Mouse (Mus musculus): Measurements from ENCODE around the gene Myh7b. TPM values are rescaled to one million over a fixed set of nuclear protein-coding genes. Genes with fewer than 3 reads are reported as not detected.

Gene Myh7b
- total RNA-seq, 2 experiments from 2014 or later, result 2.7 to 3.7 TPM

DNA sequence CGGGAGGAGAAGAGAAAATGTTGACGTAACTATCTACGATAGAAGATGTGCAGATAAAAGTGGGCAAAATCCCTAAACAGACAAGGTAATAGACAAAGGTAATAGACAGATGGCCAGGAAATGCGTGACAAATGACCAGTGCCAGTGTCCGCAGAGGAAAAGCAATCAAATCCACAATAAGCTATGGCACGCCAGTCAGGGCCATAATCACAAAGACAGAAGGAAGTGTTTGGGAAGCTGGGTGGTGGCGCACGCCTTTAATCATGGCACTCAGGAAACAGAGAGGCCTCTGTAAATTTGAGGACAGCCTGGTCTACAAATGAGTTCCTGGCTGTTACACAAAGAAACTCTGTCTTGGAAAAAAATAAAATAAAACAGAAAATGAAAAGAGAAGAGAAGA is 70.2 kb downstream of the Myh7b start:
- no peak for DNase-seq (ENCODE audit: extremely low spot score in 1 of 2, low spot score in 1 of 2)

DNA sequence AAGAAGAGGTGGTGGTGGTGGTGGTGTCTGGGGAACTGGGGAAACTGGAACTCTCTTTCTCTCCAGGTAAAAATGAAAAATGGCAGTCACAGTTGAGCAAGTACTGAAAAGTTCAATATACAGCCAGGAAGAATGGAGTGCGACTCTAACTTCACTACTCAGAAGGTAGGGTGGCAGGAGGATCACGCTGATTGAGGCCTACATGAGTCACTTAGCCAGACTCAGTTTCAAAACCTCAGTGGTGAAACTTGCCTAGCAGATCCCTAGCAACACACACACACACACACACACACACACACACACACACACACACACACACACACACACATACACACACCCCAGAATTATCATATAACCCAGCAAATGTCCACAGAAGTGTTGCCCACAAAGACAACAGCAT is 70.9 kb downstream of the Myh7b start:
- no peak for DNase-seq (ENCODE audit: extremely low spot score in 1 of 2, low spot score in 1 of 2)

DNA sequence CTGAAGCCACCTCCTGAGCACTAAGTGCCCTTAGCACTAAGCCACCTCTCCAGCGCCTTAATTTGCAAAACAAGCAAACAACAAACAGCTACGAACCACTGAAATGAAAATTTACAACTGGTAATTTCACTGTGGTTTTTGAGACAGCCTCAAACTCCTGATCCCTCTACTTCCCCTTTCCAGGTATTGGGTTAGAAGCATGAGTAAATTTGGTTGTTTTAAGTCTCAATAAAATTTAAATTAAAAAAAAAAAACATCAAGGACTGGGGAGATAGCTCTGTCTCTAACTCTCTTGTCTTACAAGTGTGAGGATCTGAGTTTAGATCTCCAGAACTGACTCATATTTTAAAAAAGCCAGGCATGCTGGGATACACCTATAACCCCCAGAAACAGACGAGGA is 72.1 kb downstream of the Myh7b start:
- no peak for DNase-seq (ENCODE audit: extremely low spot score in 1 of 2, low spot score in 1 of 2)

DNA sequence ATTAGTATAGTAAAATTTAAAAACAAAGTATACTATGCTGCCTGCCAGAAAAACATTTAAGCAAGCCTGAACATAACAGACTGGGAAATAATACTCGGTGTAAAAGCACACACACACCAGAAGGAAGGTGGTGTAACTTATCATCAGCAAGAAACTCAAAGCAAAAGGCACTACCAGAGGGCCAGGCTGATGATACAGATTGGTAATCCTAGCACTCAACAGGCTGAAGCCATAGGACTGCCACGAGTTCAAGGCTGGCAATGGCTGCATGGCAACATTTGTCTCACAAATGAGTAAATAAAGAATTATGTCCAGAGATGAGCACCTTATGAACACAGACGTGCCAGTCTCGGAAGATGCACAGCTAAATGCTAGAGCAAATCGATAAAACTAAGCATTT is 72.8 kb downstream of the Myh7b start:
- no peak for DNase-seq (ENCODE audit: extremely low spot score in 1 of 2, low spot score in 1 of 2)

Small RNAs within 50 kb of the gene (microRNA-seq; reads per million reads assigned to microRNA genes)
- gene Mir499, result 3.0 to 8.6 reads per million in 2 experiments

Other genes with a start within 250 kb of the Myh7b start
- gene Trp53inp2, start 230.2 kb upstream of the Myh7b start, total RNA-seq (2021), result 100 to 1,000 TPM; 158 to 178 TPM
- 10 to 100 TPM; 54.9 to 73.7 TPM for gene Ncoa6, start 137.3 kb upstream of the Myh7b start, total RNA-seq (2021)
- 10 to 100 TPM; 60.8 to 70.2 TPM for gene Acss2, start 93.3 kb upstream of the Myh7b start, total RNA-seq (2021)
- gene Ggt7, start 93.0 kb upstream of the Myh7b start, total RNA-seq (2021), result 100 to 1,000 TPM; 111 to 117 TPM
- 10 to 100 TPM; 22.6 to 26.5 TPM for gene Gss, start 18.4 kb upstream of the Myh7b start, total RNA-seq (2021)
- gene Trpc4ap, start 81.2 kb downstream of the Myh7b start, total RNA-seq (2021), result 100 to 1,000 TPM; 161 to 163 TPM
- 10 to 100 TPM; 19.8 to 22.9 TPM for gene Edem2, start 118.3 kb downstream of the Myh7b start, total RNA-seq (2021)
- gene Gm17581, start 124.7 kb downstream of the Myh7b start, total RNA-seq (2021), result not detected
- gene Procr, start 139.9 kb downstream of the Myh7b start, total RNA-seq (2021), result under 1 TPM; 0.71 to 0.96 TPM
- gene Mmp24, start 164.1 kb downstream of the Myh7b start, total RNA-seq (2021), result 10 to 100 TPM; 43.5 to 43.6 TPM
- gene BC029722, start 208.2 kb downstream of the Myh7b start, total RNA-seq (2021), result 10 to 100 TPM; 52.8 to 60.0 TPM
- 10 to 100 TPM; 59.0 to 75.7 TPM for gene Eif6, start 215.7 kb downstream of the Myh7b start, total RNA-seq (2021)
- not detected for gene Fam83c, start 223.6 kb downstream of the Myh7b start, total RNA-seq (2021)